Comparison of ENCODE assay signal across 13 mouse cellular contexts in genomic region chr2:160356132-160356531, GRCm38 (mm10). TPM values are rescaled to one million over a fixed set of nuclear protein-coding genes. Genes with fewer than 3 reads are reported as not detected.
DNase-seq lines count a peak whose midpoint lies in the region.
"Had no signal": no experiment of that assay in that cellular context is flagged by ENCODE, and none has a peak within 500 bp of the region (broad histone marks: within the 10 kb centered on the region; RNA-seq: fewer than 3 reads in every experiment).

No protein-coding gene starts in this region.

- DNase-seq in adrenal gland, adult 2 months: peak; percentile 26
- DNase-seq in adrenal gland, adult 8-10 months: no peak
- peak; percentile 13 for DNase-seq in layer of hippocampus, adult 9-11 months
- DNase-seq in layer of hippocampus, postnatal 25 days (ENCODE audit: extremely low spot score in 1 of 2, low spot score in 1 of 2): no peak
- peak; percentile 67 for DNase-seq in R1 (ENCODE audit: low read depth, low spot score)
- DNase-seq in retina, embryonic 14.5 days (ENCODE audit: low spot score): peak; percentile 66
- DNase-seq in left cerebral cortex, postnatal 14 days (ENCODE audit: low spot score in 2 of 2): no peak
- DNase-seq in adrenal gland, postnatal 36 days: no peak
- DNase-seq: cerebellum, postnatal 36 days; heart, postnatal 36 days; right cerebral cortex, adult 18-20 months had no signal

- intact Hi-C loops in left cerebral cortex, postnatal 14 days (cut with DNase I): no loop called here

RNA-seq across cellular contexts. Expression of gene Mafb, which starts 10.7 kb away (rescaled TPM):
- 10 to 100 TPM; 18.0 to 18.1 TPM for total RNA-seq in adrenal gland, adult 2 months (2021)
- polyA plus RNA-seq in adrenal gland, adult 2 months (2012; rRNA removed): 11.4 and 13.1 TPM in 2 replicates
- 10 to 100 TPM; 13.0 to 15.2 (median 14.0) TPM for total RNA-seq in adrenal gland, adult 8-10 months (2022)
- 10 to 100 TPM; 13.1 to 13.7 TPM for total RNA-seq in layer of hippocampus, postnatal 25 days (2021)
- total RNA-seq in left cerebral cortex, postnatal 14 days (2021): 10 to 100 TPM; 19.3 to 20.2 TPM
- total RNA-seq in adrenal gland, postnatal 36 days (2021): 10 to 100 TPM; 15.4 to 17.5 TPM

RNA-seq across cellular contexts. Expression of gene Gm826, which starts 22.2 kb away (rescaled TPM):
- 1 to 10 TPM; 1.9 to 2.4 TPM for total RNA-seq in adrenal gland, adult 2 months (2021)
- polyA plus RNA-seq in adrenal gland, adult 2 months (2012; rRNA removed): 0.26 and 0.33 TPM in 2 replicates
- 1 to 10 TPM in 2 of 4 experiments, under 1 TPM in 2; 0.52 to 1.2 (median 0.83) TPM for total RNA-seq in adrenal gland, adult 8-10 months (2022)
- not detected for total RNA-seq in layer of hippocampus, postnatal 25 days (2021)
- not detected for total RNA-seq in left cerebral cortex, postnatal 14 days (2021)
- total RNA-seq in adrenal gland, postnatal 36 days (2021): 1 to 10 TPM in 1 of 2 experiments, under 1 TPM in 1; 0.99 to 1.7 TPM
- total RNA-seq: left cerebral cortex, postnatal 25 days had no signal
- polyA plus RNA-seq: forebrain, embryonic 16.5 days had no signal

Comparison
In these comparisons a context has a peak if more than half of its experiments do, and no peak if none do; other contexts are left out.
1. DNase-seq: peak in adrenal gland, adult 2 months (single experiment), layer of hippocampus, adult 9-11 months (single experiment), R1 (single experiment) and retina, embryonic 14.5 days (single experiment); none in adrenal gland, adult 8-10 months (single experiment), layer of hippocampus, postnatal 25 days (0 of 2), left cerebral cortex, postnatal 14 days (0 of 2) and adrenal gland, postnatal 36 days (0 of 2).